Mouse (Mus musculus) E14TG2a.4 (cell line): ENCODE results near the gene B020011L13Rik.
"Not testable (repeated sequence)": the region's sequence is repeated elsewhere in the genome, so short reads cannot be mapped to it uniquely, and the experiment has no call there.

Experiments used
- CTCF ChIP-seq: conservative IDR thresholded peaks from 2 replicates; pipeline ENCODE4 v1.5.1; 2014; ENCODE audit warnings: low read length
- NANOG ChIP-seq: IDR thresholded peaks from 2 replicates; pipeline ENCODE4 v1.6.1; 2014; ENCODE audit warnings: borderline replicate concordance, low read length, mixed read lengths

DNA sequence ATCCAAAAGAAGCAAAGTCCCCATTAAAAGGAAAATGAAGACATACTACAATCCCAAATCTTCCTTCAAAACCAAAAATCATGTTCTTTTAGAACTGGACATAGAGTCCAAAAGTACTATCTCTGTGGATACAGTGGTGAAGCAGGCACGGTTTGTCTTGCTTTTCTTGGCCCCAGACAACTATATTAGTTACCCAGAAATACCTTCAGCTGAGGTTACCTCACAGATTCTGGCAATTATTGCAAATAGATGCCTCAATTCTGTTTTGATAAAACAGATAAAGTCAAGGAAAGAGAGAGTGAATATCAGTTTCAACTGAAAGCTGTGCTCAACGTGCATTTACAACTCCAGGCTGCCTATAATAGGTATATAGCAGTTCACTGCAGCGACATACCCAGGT is at the start of gene B020011L13Rik:
- not testable (repeated sequence) for TF ChIP-seq CTCF, NANOG
